Mouse (Mus musculus) bone marrow macrophage, adult 2 months (primary cell): ENCODE results near the gene Akap7.

Source experiments
- CTCF ChIP-seq: IDR thresholded peaks from 2 replicates; pipeline ENCODE4 v1.5.1; 2012; ENCODE audit warnings: low read depth, mild to moderate bottlenecking, low read length, moderate library complexity
- POLR2A ChIP-seq: IDR thresholded peaks from 2 replicates; pipeline ENCODE4 v1.6.1; 2012; ENCODE audit warnings: mild to moderate bottlenecking, low read depth, low read length, borderline replicate concordance

DNA sequence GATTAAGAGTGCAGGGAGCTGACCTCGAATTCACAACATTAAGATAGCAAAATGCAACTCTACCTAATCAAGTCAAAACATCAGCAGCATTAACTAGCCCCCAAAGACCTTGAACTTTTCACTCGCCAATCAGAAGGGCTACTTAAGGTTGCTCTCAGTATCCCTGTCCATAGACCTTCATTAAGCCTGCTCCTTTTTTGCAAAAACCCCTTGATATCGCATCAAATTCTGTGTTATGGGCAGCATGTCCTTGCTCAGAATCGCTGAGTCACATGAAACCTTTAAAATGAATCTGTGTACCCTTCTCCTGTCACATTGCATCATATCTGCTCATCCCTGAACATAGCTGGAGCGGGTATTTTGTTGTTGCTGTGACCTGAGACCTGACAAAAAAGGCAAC lies 149.0 kb downstream of the Akap7 start:
- no peak for TF ChIP-seq POLR2A
- TF ChIP-seq CTCF, result no peak
